Mouse (Mus musculus) megakaryocyte, embryonic 14.5 days (primary cell): ENCODE data around the gene Rufy4.

Experiments
- FLI1 ChIP-seq: IDR thresholded peaks from 2 replicates; pipeline ENCODE4 v1.6.1; 2012; ENCODE audit warnings: low read length, inconsistent platforms, mixed read lengths
- GATA1 ChIP-seq: IDR thresholded peaks from 3 replicates; pipeline ENCODE4 v1.6.1; 2012; ENCODE audit warnings: mixed read lengths, low read length, inconsistent platforms, borderline replicate concordance

GRCm38 (mm10) chr1:74153461-74154184 lies 28.3 kb downstream of the Rufy4 start, which contains the start of gene Cxcr2:
- TF ChIP-seq GATA1 (no peak), FLI1 (no peak)
